Mouse (Mus musculus) lung, adult 18-20 months (tissue): ENCODE measurements at regions not wholly inside any gene's neighbourhood (a gene's known extent, or its start where the extent isn't known, plus 50 kb on each side); places are given as distances from the start of the nearest gene placed in this dataset.
"Not testable (repeated sequence)": the region's sequence is repeated elsewhere in the genome, so short reads cannot be mapped to it uniquely, and the experiment has no call there.

Source experiments
- DNase-seq, 2 experiments: peaks; one replicate each; pipeline ENCODE4 v3.0.0; 2022; ENCODE audit warnings: mixed read lengths in 2 of 2

GRCm38 (mm10) chr11:111966401-111966800, 815.6 kb upstream of the Sox9 start:
- no peak for DNase-seq

GRCm38 (mm10) chr11:111971001-111971400, 811.0 kb upstream of the Sox9 start:
- DNase-seq, result peak in 1 of 2 experiments; percentile 2

- no peak for DNase-seq
These were observed 803.4 kb upstream of the Sox9 start for GRCm38 (mm10) chr11:111978667-111979066.

GRCm38 (mm10) chr11:111996395-111996794, 785.6 kb upstream of the Sox9 start:
- DNase-seq, result no peak

GRCm38 (mm10) chr11:112010848-112011247, 771.2 kb upstream of the Sox9 start:
- not testable (repeated sequence) for DNase-seq

GRCm38 (mm10) chr11:112017906-112018305, 764.1 kb upstream of the Sox9 start:
- no peak for DNase-seq

- DNase-seq, result no peak
These were observed 754.0 kb upstream of the Sox9 start for GRCm38 (mm10) chr11:112028031-112028430.

- DNase-seq, result no peak
These were observed 743.3 kb upstream of the Sox9 start for GRCm38 (mm10) chr11:112038741-112039140.

GRCm38 (mm10) chr11:112044455-112044854, 737.6 kb upstream of the Sox9 start:
- no peak for DNase-seq

- no peak for DNase-seq
These were observed 736.7 kb upstream of the Sox9 start for GRCm38 (mm10) chr11:112045353-112045752.

- DNase-seq, result no peak
These were observed 731.7 kb upstream of the Sox9 start for GRCm38 (mm10) chr11:112050362-112050761.

- no peak for DNase-seq
These were observed 726.4 kb upstream of the Sox9 start for GRCm38 (mm10) chr11:112055591-112055990.

- no peak for DNase-seq
These were observed 714.8 kb upstream of the Sox9 start for GRCm38 (mm10) chr11:112067176-112067575.

- no peak for DNase-seq
These were observed 713.2 kb upstream of the Sox9 start for GRCm38 (mm10) chr11:112068821-112069220.

GRCm38 (mm10) chr11:112071571-112071970, 710.5 kb upstream of the Sox9 start:
- no peak for DNase-seq

GRCm38 (mm10) chr11:112081386-112081785, 700.6 kb upstream of the Sox9 start:
- peak in 1 of 2 experiments; percentile 21 for DNase-seq

- no peak for DNase-seq
These were observed 699.0 kb upstream of the Sox9 start for GRCm38 (mm10) chr11:112083019-112083418.

- no peak for DNase-seq
These were observed 689.9 kb upstream of the Sox9 start for GRCm38 (mm10) chr11:112092168-112092567.

GRCm38 (mm10) chr11:112095009-112095408, 687.0 kb upstream of the Sox9 start:
- DNase-seq, result no peak

- no peak for DNase-seq
These were observed 683.9 kb upstream of the Sox9 start for GRCm38 (mm10) chr11:112098161-112098560.

- DNase-seq, result no peak
These were observed 678.8 kb upstream of the Sox9 start for GRCm38 (mm10) chr11:112103252-112103651.

- DNase-seq, result no peak
These were observed 675.1 kb upstream of the Sox9 start for GRCm38 (mm10) chr11:112106891-112107290.

GRCm38 (mm10) chr11:112107314-112107713, 674.7 kb upstream of the Sox9 start:
- no peak for DNase-seq

- DNase-seq, result no peak
These were observed 661.0 kb upstream of the Sox9 start for GRCm38 (mm10) chr11:112121026-112121425.

- DNase-seq, result no peak
These were observed 660.2 kb upstream of the Sox9 start for GRCm38 (mm10) chr11:112121831-112122230.
